Mouse (Mus musculus) small intestine, adult 2 months (tissue): Measurements from ENCODE around the gene Ptgdr2.

ENCODE experiments used
- CTCF ChIP-seq: fragments of 200-500 bp; IDR thresholded peaks from 2 replicates; pipeline ENCODE4 v1.5.1; 2012; ENCODE audit warnings: low read depth, mild to moderate bottlenecking, control low read depth, inconsistent platforms, low read length, moderate library complexity, mixed read lengths; ENCODE audit not compliant: insufficient replicate concordance, insufficient read length; ENCODE audit errors: extremely low read depth
- POLR2A ChIP-seq: fragments of 200-500 bp; IDR thresholded peaks from 2 replicates; pipeline ENCODE4 v1.6.1; 2012; ENCODE audit warnings: low read depth, mild to moderate bottlenecking, control low read depth, inconsistent platforms, low read length, moderate library complexity

GRCm38 (mm10) chr19:10988563-10988962 lies 51.6 kb downstream of the Ptgdr2 start:
- TF ChIP-seq CTCF (no peak), POLR2A (no peak)
